Mouse (Mus musculus) monocyte, adult 5-6 weeks (primary cell): Measurements from ENCODE around the gene Ndufa7. TPM values are rescaled to one million over a fixed set of nuclear protein-coding genes. Genes with fewer than 3 reads are reported as not detected.
"Not testable (repeated sequence)": the region's sequence is repeated elsewhere in the genome, so short reads cannot be mapped to it uniquely, and the experiment has no call there.

Experiments used
- ATAC-seq: fragments of 153-309, 156-312 bp; replicated peaks from 2 replicates; pipeline ENCODE4 v1.8.0; 2017; ENCODE audit warnings: mild to moderate bottlenecking; ENCODE audit not compliant: low TSS enrichment, insufficient number of reproducible peaks, severe bottlenecking, poor library complexity, low FRiP score
- total RNA-seq: library from RNA; stranded (forward); fragments of 200-1000, 200-491, 200-594 nt; gene quantifications from 3 replicates; pipeline ENCODE4 v1.2.3, GENCODE M21; 2017

Ndufa7 gene
- total RNA-seq, 1 experiment from 2014 or later, result 107 TPM

DNA sequence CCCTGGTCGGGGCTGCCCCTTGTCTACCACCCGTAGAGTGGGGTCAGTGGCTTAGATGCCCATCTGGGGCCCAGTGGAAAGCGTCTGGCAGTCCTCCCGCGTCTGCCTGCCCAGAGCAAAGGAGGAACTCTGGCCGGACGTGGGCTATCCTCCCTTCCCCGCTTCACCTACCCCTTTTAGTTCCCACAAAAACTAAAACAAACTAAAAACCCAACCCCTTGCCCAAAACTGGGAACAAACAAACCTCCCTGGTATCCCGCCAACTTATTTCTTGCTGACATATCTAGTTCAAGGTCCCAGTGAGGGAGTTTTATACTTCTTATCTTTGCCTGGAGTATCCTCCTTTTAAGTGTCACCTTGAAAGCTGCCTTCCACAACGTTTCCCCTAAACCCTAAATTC lies 16.2 kb upstream of the Ndufa7 start:
- ATAC-seq, result no peak

- ATAC-seq, result peak; percentile 96
These were observed 13.8 kb upstream of the Ndufa7 start, which contains the start of gene Kank3 for GRCm38 (mm10) chr17:33810334-33811141. Gene Kank3 (plus strand): TSS chr17:33810519.

- ATAC-seq, result no peak
These were observed 13.2 kb upstream of the Ndufa7 start for GRCm38 (mm10) chr17:33811142-33811516.

GRCm38 (mm10) chr17:33812475-33812874 lies 11.9 kb upstream of the Ndufa7 start:
- ATAC-seq, result no peak

GRCm38 (mm10) chr17:33812990-33813389 lies 11.4 kb upstream of the Ndufa7 start:
- ATAC-seq, result no peak

DNA sequence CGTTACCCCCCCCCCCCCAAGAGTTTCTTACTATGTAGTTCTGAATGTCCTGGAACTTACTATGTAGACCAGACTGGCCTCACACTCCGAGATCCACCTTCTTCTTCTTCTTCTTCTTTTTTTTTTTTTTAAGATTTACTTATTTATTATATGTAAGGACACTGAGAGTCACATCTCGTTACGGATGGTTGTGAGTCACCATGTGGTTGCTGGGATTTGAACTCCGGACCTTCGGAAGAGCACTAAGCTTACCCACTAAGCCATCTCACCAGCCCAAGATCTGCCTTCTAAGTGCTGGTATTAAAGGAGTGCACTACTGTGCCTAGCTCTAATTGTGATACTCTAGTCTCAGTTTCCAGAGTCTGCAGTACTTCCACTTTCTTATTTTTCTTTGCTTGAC lies 9.0 kb upstream of the Ndufa7 start:
- no peak for ATAC-seq

GRCm38 (mm10) chr17:33816612-33817011 lies 7.8 kb upstream of the Ndufa7 start:
- ATAC-seq, result no peak

- peak; percentile 72 for ATAC-seq
These were observed 7.0 kb upstream of the Ndufa7 start for GRCm38 (mm10) chr17:33817184-33817968.

DNA sequence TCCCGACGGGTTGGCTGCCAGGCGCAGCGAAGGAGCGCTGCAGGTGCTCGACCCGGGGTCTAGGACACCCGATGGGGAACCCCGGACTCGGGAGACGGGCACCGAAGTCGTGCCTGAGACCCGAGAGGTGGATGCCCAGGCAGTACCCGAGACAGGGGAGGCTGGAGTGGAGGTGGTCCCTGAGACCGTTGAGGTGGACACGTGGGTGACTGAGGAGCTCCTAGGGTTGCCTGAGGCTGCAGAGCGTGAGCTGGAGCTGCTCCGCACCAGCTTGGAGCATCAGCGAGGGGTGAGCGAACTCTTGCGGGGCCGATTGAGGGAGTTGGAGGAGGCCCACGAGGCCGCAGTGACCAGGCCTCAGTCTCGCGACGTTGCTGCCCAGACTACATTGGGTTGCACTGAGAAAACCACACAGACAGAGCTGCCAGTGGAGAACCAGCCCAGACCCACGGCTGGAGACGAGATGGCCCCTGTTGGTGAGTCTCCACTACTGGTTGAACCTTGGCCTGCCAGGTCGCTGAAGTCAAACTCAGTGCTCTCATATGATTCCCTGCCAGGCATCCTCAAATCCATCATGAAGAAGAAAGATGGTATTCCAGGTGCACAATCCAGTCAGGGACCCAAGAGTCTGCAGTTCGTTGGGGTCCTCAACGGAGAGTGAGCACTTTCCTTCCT lies 6.3 kb upstream of the Ndufa7 start:
- ATAC-seq, result peak; percentile 7; the same call in 1 of the 2 replicates

DNA sequence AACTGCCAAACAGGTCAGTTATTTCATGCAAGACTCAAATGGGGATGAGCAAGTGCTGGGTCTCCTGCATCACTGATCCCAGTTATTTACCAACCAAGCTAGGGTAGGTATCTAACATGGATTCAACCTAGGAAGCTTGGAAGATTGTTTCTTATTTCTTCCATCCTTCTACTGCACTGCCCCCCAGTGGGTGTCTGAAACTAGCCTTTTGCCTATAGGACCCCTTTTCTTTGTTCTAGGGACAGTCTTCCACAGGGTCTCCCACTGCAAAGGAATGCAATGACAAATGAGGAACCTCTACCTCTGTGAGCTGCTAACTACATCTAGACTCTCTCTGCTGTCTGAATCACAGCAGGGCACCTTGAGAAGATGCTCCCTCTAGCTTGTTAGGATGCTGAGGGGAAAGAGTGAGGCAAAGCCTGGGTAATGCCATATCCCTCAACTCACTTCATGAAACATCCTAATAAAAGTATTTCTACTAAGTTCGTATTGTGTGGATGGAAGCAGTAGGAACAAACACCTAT lies 1.9 kb upstream of the Ndufa7 start:
- ATAC-seq, result no peak

GRCm38 (mm10) chr17:33823171-33823570 lies 1.2 kb upstream of the Ndufa7 start:
- ATAC-seq, result not testable (repeated sequence)

DNA sequence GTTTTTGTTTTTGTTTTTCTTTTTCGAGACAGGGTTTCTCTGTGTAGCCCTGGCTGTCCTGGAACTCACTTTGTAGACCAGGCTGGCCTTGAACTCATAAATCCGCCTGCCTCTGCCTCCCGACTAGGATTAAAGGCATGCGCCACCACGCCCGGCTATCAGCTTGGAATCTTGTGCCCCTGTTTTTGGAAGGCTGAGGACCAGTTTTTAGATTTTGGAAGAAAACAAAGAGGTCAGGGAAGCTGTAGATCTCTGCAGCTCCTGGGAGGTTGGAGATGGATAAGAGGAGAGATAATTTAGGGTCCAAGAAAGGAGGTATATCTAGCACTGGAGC lies 592 bp downstream of the Ndufa7 start:
- not testable (repeated sequence) for ATAC-seq

DNA sequence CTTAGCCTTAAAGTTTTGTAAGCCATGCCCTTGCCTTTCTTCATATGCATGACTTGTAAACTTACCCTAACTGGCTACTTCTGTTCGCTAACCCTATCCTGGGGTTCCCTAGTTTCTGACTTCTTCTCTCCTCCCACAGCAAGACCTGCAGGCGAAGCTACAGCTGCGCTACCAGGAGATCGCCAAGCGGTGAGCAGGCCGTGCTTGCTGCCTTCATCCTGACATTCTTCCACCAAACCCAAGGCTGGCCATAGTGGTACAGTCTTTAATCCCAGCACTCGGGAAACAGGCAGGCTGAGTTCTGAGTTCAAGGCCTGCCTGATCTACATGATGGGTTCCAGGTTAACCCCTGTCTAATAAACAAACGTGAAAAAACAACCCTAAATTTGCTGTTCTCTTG lies 1.1 kb downstream of the Ndufa7 start:
- ATAC-seq, result no peak

DNA sequence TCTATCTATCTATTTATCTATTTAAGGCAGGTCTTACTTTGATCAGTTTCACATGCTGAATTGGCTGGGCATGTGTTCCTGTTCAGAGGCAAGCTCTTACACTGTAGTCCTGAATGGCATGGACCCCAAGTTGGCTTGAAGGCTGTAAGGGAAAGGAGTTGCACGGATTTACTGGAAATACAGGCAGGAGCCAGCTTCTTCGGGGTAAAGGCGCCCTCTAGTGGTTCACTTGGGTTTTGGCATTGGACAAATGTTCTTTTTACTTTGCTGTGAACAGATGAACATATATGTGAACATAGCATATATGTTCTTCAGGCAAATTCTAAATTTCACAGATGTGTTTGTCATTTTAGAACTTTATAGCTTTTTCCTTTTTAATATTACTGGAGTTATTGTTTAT lies 2.5 kb downstream of the Ndufa7 start:
- ATAC-seq, result no peak

DNA sequence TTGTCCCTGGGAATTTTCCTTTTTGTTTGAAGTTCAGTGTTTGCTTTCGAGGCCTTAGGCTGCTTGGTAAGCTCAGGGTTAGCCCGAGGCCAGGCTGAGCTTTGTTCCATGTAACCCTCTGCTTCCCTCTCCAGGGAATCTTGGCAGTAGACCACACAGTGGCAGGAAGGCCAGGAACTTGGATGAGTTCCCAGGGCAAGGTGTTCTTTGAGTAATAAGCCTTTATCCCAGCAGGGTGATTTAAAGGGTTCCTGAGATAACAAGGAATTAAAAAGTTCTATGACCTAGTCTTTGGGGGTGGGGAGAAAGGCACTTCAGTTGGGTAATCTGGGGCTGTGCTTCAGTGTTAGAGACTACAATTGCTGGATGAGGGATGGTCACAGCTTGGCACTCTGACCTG lies 4.5 kb downstream of the Ndufa7 start:
- no peak for ATAC-seq

DNA sequence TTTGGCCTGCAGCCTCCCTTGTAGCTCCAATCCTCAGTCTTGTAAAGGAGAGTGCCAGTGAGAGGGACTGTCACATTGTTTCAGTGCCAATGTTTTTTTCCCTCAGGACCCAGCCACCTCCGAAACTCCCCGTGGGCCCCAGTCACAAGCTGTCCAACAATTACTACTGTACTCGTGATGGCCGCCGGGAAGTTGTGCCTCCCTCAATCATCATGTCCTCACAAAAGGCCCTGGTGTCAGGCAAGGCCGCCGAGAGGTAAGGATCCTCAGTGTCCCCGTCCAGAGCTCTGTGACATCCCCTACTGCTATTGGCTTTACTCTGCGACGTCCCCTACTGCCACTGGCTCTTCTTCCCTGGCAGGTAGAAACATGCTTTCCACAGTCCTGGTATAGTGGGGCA lies 5.2 kb downstream of the Ndufa7 start:
- ATAC-seq, result no peak

DNA sequence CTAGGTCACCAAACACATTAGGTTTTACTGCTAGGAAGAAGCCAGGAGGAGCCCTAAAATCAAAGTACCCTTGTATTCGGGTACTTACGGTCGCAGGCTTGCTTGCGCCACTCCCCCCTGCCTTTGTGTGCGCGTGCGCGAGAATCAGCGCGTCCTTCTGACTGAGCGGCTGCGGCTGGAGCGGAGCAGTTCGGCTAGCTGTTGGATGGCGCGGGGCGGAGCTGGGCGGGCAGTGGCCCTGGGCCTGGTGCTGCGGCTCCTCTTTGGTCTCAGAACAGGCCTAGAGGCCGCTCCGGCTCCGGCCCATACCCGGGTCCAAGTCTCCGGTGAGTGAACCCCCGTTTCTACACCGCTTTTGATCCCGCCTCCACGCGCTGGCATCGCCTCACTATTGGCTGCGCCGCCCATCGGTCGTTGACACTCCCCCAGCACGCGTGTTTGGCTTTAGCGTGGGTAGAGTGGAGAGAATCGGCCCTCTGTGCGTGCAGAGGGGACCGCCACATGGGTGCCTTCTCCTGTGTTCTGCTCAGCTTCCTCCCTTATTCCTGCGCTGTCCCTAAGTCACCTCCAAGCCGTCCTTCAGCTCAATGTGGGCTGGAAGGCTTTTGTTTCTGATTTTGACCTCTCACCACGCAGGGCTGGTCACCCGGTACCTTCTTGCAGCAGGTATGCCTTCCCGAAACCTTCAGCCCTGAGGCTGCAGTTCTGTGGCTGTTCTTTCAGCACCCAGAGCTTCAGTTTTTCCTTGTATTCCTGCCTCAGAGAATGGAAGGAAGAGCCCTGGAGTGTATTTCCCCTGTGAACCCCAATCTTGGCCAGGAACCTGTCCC lies 18.8 kb downstream of the Ndufa7 start, which contains the start of gene Cd320:
TSS of gene Cd320 (plus strand) at position 126 of the 830 bp plus-strand sequence.
- ATAC-seq, result peak; percentile 86

- ATAC-seq, result no peak
These were observed 19.8 kb downstream of the Ndufa7 start for GRCm38 (mm10) chr17:33844196-33844595.
